ENCODE assay signal across 17 mouse cellular contexts in genomic region chr2:7040940-7041339, GRCm38 (mm10).
"Had no signal": no experiment of that assay in that cellular context is flagged by ENCODE, and none has a peak within 500 bp of the region (broad histone marks: within the 10 kb centered on the region; RNA-seq: fewer than 3 reads in every experiment).

No protein-coding gene starts in this region.

- H3K4me1 ChIP-seq: neural tube, embryonic 12.5 days had no signal

- H3K27ac ChIP-seq: neural tube, embryonic 12.5 days; neural tube, embryonic 13.5 days; neural tube, embryonic 15.5 days; stomach, embryonic 15.5 days; stomach, postnatal 0 days had no signal

- H3K4me3 ChIP-seq: neural tube, embryonic 12.5 days; neural tube, embryonic 13.5 days; neural tube, embryonic 15.5 days; stomach, embryonic 15.5 days had no signal

- H3K36me3 ChIP-seq: neural tube, embryonic 12.5 days; neural tube, embryonic 13.5 days; neural tube, embryonic 15.5 days; stomach, embryonic 15.5 days had no signal

- H3K27me3 ChIP-seq: neural tube, embryonic 12.5 days; neural tube, embryonic 13.5 days; neural tube, embryonic 15.5 days; stomach, embryonic 15.5 days had no signal

- H3K9ac ChIP-seq: neural tube, embryonic 12.5 days; neural tube, embryonic 13.5 days; neural tube, embryonic 15.5 days; stomach, embryonic 15.5 days had no signal

- H3K9me3 ChIP-seq: neural tube, embryonic 12.5 days; neural tube, embryonic 13.5 days; neural tube, embryonic 15.5 days; stomach, embryonic 15.5 days had no signal

- DNase-seq: retina, postnatal 1 day; right cerebral cortex, adult 18-20 months; right cerebral cortex, postnatal 14 days; right cerebral cortex, postnatal 25 days; right cerebral cortex, postnatal 4 days; spleen, adult 18-20 months; thymus, adult 18-20 months; thymus, adult 2 months; thymus, postnatal 14 days; thymus, postnatal 25 days; thymus, postnatal 36 days; thymus, postnatal 4 days had no signal

- H3K4me2 ChIP-seq: neural tube, embryonic 12.5 days; neural tube, embryonic 13.5 days; neural tube, embryonic 15.5 days; stomach, embryonic 15.5 days had no signal
